18 mouse cellular contexts compared by ENCODE assay signal in genomic region chr2:65542906-65543592, GRCm38 (mm10). TPM values are rescaled to one million over a fixed set of nuclear protein-coding genes. Genes with fewer than 3 reads are reported as not detected.
DNase-seq lines count a peak whose midpoint lies in the region; ATAC-seq and TF ChIP-seq lines count a peak whose summit lies in the region.
"Had no signal": no experiment of that assay in that cellular context is flagged by ENCODE, and none has a peak within 500 bp of the region (broad histone marks: within the 10 kb centered on the region; RNA-seq: fewer than 3 reads in every experiment).

No protein-coding gene starts in this region.

- H3K9me3 ChIP-seq in midbrain, embryonic 11.5 days (ENCODE audit: control insufficient read depth, low read length), result no peaks in the 10 kb centered on the region
- H3K9me3 ChIP-seq in midbrain, postnatal 0 days (ENCODE audit: low read length), result no peaks in the 10 kb centered on the region
- no peaks in the 10 kb centered on the region for H3K9me3 ChIP-seq in hindbrain, embryonic 13.5 days

- ATAC-seq in midbrain, embryonic 11.5 days (ENCODE audit: low FRiP score), result peak; percentile 40; the same call in 1 of the 2 replicates
- no peak for ATAC-seq in midbrain, postnatal 0 days (ENCODE audit: low FRiP score)
- peak; percentile 43; the same call in 1 of the 2 replicates for ATAC-seq in hindbrain, embryonic 13.5 days (ENCODE audit: low FRiP score)
- ATAC-seq: CD4-positive, CD25-positive, alpha-beta regulatory T cell, adult 4 months had no signal

- H3K4me2 ChIP-seq in midbrain, embryonic 11.5 days, result no peak overlapping the region
- H3K4me2 ChIP-seq in midbrain, postnatal 0 days (ENCODE audit: low read depth, low read length, poor library complexity, severe bottlenecking), result no peak overlapping the region
- H3K4me2 ChIP-seq in hindbrain, embryonic 13.5 days, result no peak overlapping the region
- H3K4me2 ChIP-seq: liver, embryonic 11.5 days had no signal

- DNase-seq in midbrain, embryonic 11.5 days (ENCODE audit: low spot score, missing footprints), result peak; percentile 47
- DNase-seq in midbrain, postnatal 0 days (ENCODE audit: low spot score), result no peak
- DNase-seq in mesoderm, embryonic 11.5 days (ENCODE audit: low read depth, low spot score), result peak; percentile 40
- no peak for DNase-seq in cerebellum, adult 18-20 months
- no peak for DNase-seq in urinary bladder, postnatal 10 days (ENCODE audit: low spot score)
- DNase-seq: adrenal gland, adult 8-10 months; cerebellum, adult 9-11 months; kidney, postnatal 25 days; left cerebral cortex, postnatal 4 days; retina, postnatal 1 day; thymus, adult 2 months had no signal

- no peak overlapping the region for H3K9ac ChIP-seq in midbrain, embryonic 11.5 days (ENCODE audit: low read length)
- H3K9ac ChIP-seq in midbrain, postnatal 0 days (replicated peaks; ENCODE audit: low read length, poor library complexity, severe bottlenecking), result no peak overlapping the region
- no peak overlapping the region for H3K9ac ChIP-seq in hindbrain, embryonic 13.5 days

- H3K36me3 ChIP-seq in midbrain, embryonic 11.5 days (ENCODE audit: control insufficient read depth, insufficient read depth, low read length), result no peaks in the 10 kb centered on the region
- H3K36me3 ChIP-seq in midbrain, postnatal 0 days (ENCODE audit: insufficient read depth, low read length), result no peaks in the 10 kb centered on the region
- H3K36me3 ChIP-seq in hindbrain, embryonic 13.5 days, result no peaks in the 10 kb centered on the region

- no peaks in the 10 kb centered on the region for H3K4me1 ChIP-seq in midbrain, embryonic 11.5 days (ENCODE audit: control insufficient read depth, insufficient read depth, low read length)
- H3K4me1 ChIP-seq in midbrain, postnatal 0 days (ENCODE audit: insufficient read depth, low read length), result peaks cover 5% of the 10 kb centered on the region; the same call in 1 of the 2 replicates
- peaks cover 58% of the 10 kb centered on the region for H3K4me1 ChIP-seq in hindbrain, embryonic 13.5 days (replicated peaks)
- H3K4me1 ChIP-seq in olfactory bulb, adult 2 months (ENCODE audit: control insufficient read depth, insufficient read depth, low read length), result peaks cover 15% of the 10 kb centered on the region

- no peak for TF ChIP-seq POLR2A in olfactory bulb, adult 2 months (IDR thresholded peaks at IDR 0.05; ENCODE audit: insufficient read depth, low read depth, low read length)

- no peak overlapping the region for H3K4me3 ChIP-seq in midbrain, embryonic 11.5 days (ENCODE audit: low read depth, low read length)
- H3K4me3 ChIP-seq in midbrain, postnatal 0 days (ENCODE audit: low read depth, low read length), result no peak overlapping the region
- H3K4me3 ChIP-seq in hindbrain, embryonic 13.5 days, result no peak overlapping the region
- no peak overlapping the region for H3K4me3 ChIP-seq in olfactory bulb, adult 2 months (ENCODE audit: insufficient read depth, low read depth, low read length)

- H3K27me3 ChIP-seq in midbrain, embryonic 11.5 days (ENCODE audit: control insufficient read depth, insufficient read depth, low read length), result no peaks in the 10 kb centered on the region
- no peaks in the 10 kb centered on the region for H3K27me3 ChIP-seq in midbrain, postnatal 0 days (ENCODE audit: insufficient read depth, low read length)
- no peaks in the 10 kb centered on the region for H3K27me3 ChIP-seq in hindbrain, embryonic 13.5 days

- H3K27ac ChIP-seq in midbrain, embryonic 11.5 days (ENCODE audit: low read depth, low read length), result 0 out of 2 replicates have a peak overlapping the region, but pooled peaks have one; percentile 10
- H3K27ac ChIP-seq in midbrain, postnatal 0 days (ENCODE audit: low read depth, low read length), result no peak overlapping the region
- peak overlapping the region; percentile 63 for H3K27ac ChIP-seq in hindbrain, embryonic 13.5 days
- H3K27ac ChIP-seq in olfactory bulb, adult 2 months (ENCODE audit: insufficient read depth, low read depth, low read length), result 0 out of 2 replicates have a peak overlapping the region, but pooled peaks have one; percentile 13

- WGBS in midbrain, embryonic 11.5 days, result 75% methylated on average over 10 of the region's 10 CpGs
- 51% methylated on average over 10 of the region's 10 CpGs for WGBS in midbrain, postnatal 0 days
- 44% methylated on average over 10 of the region's 10 CpGs for WGBS in hindbrain, embryonic 13.5 days
- 80% methylated on average over 10 of the region's 10 CpGs for WGBS in olfactory bulb, adult 2 months

- no peak for TF ChIP-seq CTCF in midbrain, postnatal 0 days (IDR thresholded peaks at IDR 0.05)
- TF ChIP-seq CTCF in olfactory bulb, adult 2 months (IDR thresholded peaks at IDR 0.05; ENCODE audit: insufficient read depth, low read depth, low read length), result no peak

RNA-seq across cellular contexts. Expression of gene Scn3a, which starts 24.4 kb away (rescaled TPM):
- 24.8 and 30.0 TPM in 2 replicates for polyA plus RNA-seq in midbrain, embryonic 11.5 days (2014; fragmentation: Nextera tagmentation; extraction: Ambion mirVana)
- total RNA-seq in midbrain, postnatal 0 days (2014; rRNA removed), result 97.5 and 128 TPM in 2 replicates
- polyA plus RNA-seq in midbrain, postnatal 0 days (2015; fragmentation: Nextera tagmentation; extraction: Ambion mirVana), result 47.4 and 51.7 TPM in 2 replicates
- polyA plus RNA-seq in hindbrain, embryonic 13.5 days (2015; fragmentation: Nextera tagmentation; extraction: Ambion mirVana), result 51.3 and 57.4 TPM in 2 replicates
- not detected in 2 replicates for polyA plus RNA-seq in olfactory bulb, adult 2 months (2012; ENCODE audit: insufficient read depth, insufficient read length, low replicate concordance, missing spikeins)
- total RNA-seq: hematopoietic stem cell, adult 5-6 weeks; megakaryocyte progenitor cell, adult 5-6 weeks; MEL had no signal

Comparison
In these comparisons a context has a peak if more than half of its experiments do, and no peak if none do; other contexts are left out.
1. DNase-seq: peak in midbrain, embryonic 11.5 days (single experiment) and mesoderm, embryonic 11.5 days (single experiment); none in midbrain, postnatal 0 days (single experiment), cerebellum, adult 18-20 months (0 of 2) and urinary bladder, postnatal 10 days (single experiment).